Mouse (Mus musculus) 3T3-L1 (cell line): ENCODE data around the gene Nkiras2.
"Not testable (repeated sequence)": the region's sequence is repeated elsewhere in the genome, so short reads cannot be mapped to it uniquely, and the experiment has no call there.

Experiments used
- DNase-seq: peaks from one replicate; pipeline ENCODE4 v3.0.0-alpha.2; 2015; ENCODE audit warnings: low read depth, low spot score

The Nkiras2 gene

GRCm38 (mm10) chr11:100618761-100619484 lies at the start of gene Nkiras2:
Nkiras2 (plus strand) TSS chr11:100619244.
- peak; percentile 69 for DNase-seq

GRCm38 (mm10) chr11:100569789-100570188 lies 49.3 kb upstream of the Nkiras2 start:
- peak; percentile 85 for DNase-seq

GRCm38 (mm10) chr11:100570430-100571201 lies 48.4 kb upstream of the Nkiras2 start:
- DNase-seq = peak; percentile 88

GRCm38 (mm10) chr11:100571202-100571567 lies 47.9 kb upstream of the Nkiras2 start:
- DNase-seq = no peak

GRCm38 (mm10) chr11:100574188-100574587 lies 44.9 kb upstream of the Nkiras2 start:
- no peak for DNase-seq

GRCm38 (mm10) chr11:100574708-100575483 lies 44.1 kb upstream of the Nkiras2 start, which contains the start of gene Cnp:
Cnp (plus strand) TSS chr11:100574904.
- no peak for DNase-seq

GRCm38 (mm10) chr11:100575484-100575855 lies 43.6 kb upstream of the Nkiras2 start:
- no peak for DNase-seq

- DNase-seq = no peak
Observed at GRCm38 (mm10) chr11:100576256-100576655, 42.8 kb upstream of the Nkiras2 start.

GRCm38 (mm10) chr11:100577852-100578599 lies 41.0 kb upstream of the Nkiras2 start:
- DNase-seq = no peak

GRCm38 (mm10) chr11:100579116-100579799 lies 39.8 kb upstream of the Nkiras2 start:
- no peak for DNase-seq

- DNase-seq = no peak
Observed at GRCm38 (mm10) chr11:100580275-100580674, 38.8 kb upstream of the Nkiras2 start.

GRCm38 (mm10) chr11:100581756-100582155 lies 37.3 kb upstream of the Nkiras2 start:
- DNase-seq = no peak

GRCm38 (mm10) chr11:100582413-100582812 lies 36.6 kb upstream of the Nkiras2 start:
- DNase-seq = not testable (repeated sequence)

GRCm38 (mm10) chr11:100582836-100583235 lies 36.2 kb upstream of the Nkiras2 start:
- no peak for DNase-seq

- no peak for DNase-seq
Observed at GRCm38 (mm10) chr11:100584561-100584961, 34.5 kb upstream of the Nkiras2 start.

- DNase-seq = no peak
Observed at GRCm38 (mm10) chr11:100585148-100585547, 33.9 kb upstream of the Nkiras2 start.

- DNase-seq = no peak
Observed at GRCm38 (mm10) chr11:100588462-100588861, 30.6 kb upstream of the Nkiras2 start.

GRCm38 (mm10) chr11:100592346-100593046 lies 26.5 kb upstream of the Nkiras2 start:
- no peak for DNase-seq

- no peak for DNase-seq
Observed at GRCm38 (mm10) chr11:100594608-100595007, 24.4 kb upstream of the Nkiras2 start.

GRCm38 (mm10) chr11:100595533-100595932 lies 23.5 kb upstream of the Nkiras2 start:
- DNase-seq = no peak
